Mouse (Mus musculus): ENCODE data around the gene Ttc39a. TPM values are rescaled to one million over a fixed set of nuclear protein-coding genes. Genes with fewer than 3 reads are reported as not detected.
A peak's percentile ranks its signal among the peaks of the same experiment; 100 is the strongest.

The Ttc39a gene
- total and polyA plus RNA-seq, 3 experiments = 0.30 to 0.64 (median 0.32) TPM

DNA sequence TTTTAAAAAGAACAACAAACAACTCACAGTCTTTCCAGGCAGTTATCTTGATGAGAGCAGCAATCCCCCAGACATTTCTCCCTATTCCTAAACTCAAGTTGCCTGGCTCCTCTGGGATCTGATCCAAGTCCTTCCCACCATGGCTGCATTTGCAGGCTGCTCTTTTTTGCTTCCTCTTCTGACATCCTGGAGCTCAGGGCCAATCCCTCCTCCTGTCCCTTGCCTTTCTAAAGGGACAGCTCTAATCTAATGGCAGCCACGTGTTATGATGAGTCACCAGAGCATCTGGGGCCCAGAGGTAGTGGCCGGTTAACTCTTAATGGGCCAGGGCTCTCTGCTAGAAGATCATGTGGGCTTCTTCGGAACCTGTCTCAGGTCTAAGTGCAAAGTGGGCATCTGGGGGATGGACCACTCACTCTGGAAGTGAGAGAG is 353 bp upstream of the Ttc39a start:
- dilution Hi-C loops (cut with MboI; ENCODE audit: extremely low pct_ligation_motif_present, extremely low pct_unique_long_range_greater_than_20kb, low sequenced_read_pairs) = no loop called here
- peaks cover 2% of the 10 kb centered on the region for H3K9me3 ChIP-seq (replicated peaks; ENCODE audit: low read length)
- no peak for DNase-seq (ENCODE audit: extremely low read depth)

DNA sequence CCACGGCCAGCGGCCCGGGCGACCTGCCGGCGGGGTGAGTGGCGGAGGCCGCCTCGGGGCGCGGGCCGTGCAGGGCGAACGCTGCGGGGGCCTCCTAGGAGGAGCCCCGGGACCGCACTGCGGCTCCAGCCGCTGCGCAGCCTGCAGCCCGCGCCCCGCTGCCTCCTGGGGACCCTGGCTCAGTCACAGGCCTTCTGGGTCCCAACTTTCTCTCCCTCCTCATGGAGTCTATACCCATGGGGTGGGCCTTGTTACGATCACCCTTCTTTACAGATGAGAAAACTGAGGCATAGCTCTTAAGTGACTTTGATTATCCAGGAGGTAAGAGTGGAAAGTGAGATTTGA is 725 bp downstream of the Ttc39a start:
- in situ Hi-C loops (cut with MboI; ENCODE audit: low pct_ligation_motif_present, low pct_unique_long_range_greater_than_20kb, low sequenced_read_pairs) = no loop called here
- H3K27ac ChIP-seq (ENCODE audit: insufficient read depth, low read depth) = no peak overlapping the region
- H3K4me1 ChIP-seq (ENCODE audit: control insufficient read depth in 1 of 2, insufficient read depth in 2 of 2) = peaks cover 5 to 43% of the 10 kb centered on the region in 2 experiments
- H3K36me3 ChIP-seq (replicated peaks in 1 of 2; ENCODE audit: control insufficient read depth in 1 of 2, insufficient read depth in 1 of 2, low read length in 1 of 2) = peaks cover 0 to 3% of the 10 kb centered on the region in 2 experiments
- no peak for DNase-seq (ENCODE audit: extremely low read depth)
- TF ChIP-seq ZKSCAN1 (IDR thresholded peaks at IDR 0.05; ENCODE audit: borderline replicate concordance, low read depth, low read length) = no peak
- no peaks in the 10 kb centered on the region for H3K27me3 ChIP-seq (replicated peaks)
- H3K4me3 ChIP-seq (replicated peaks in 1 of 3; ENCODE audit: low read depth in 2 of 3, low read length in 2 of 3, poor library complexity in 1 of 3) = peak overlapping the region in 1 of 3 experiments; percentile 29
- no peaks in the 10 kb centered on the region for H3K79me2 ChIP-seq (replicated peaks; ENCODE audit: control insufficient read depth, extremely low read depth, insufficient read depth, poor library complexity, severe bottlenecking)
- dilution Hi-C loops (cut with MboI; ENCODE audit: extremely low pct_ligation_motif_present, extremely low pct_unique_long_range_greater_than_20kb, low sequenced_read_pairs) = no loop called here
- H3K9me3 ChIP-seq (replicated peaks; ENCODE audit: low read length) = peaks cover 2% of the 10 kb centered on the region
- no peak overlapping the region for H3K9ac ChIP-seq (ENCODE audit: insufficient read depth, low read depth)
- H3K4me2 ChIP-seq (ENCODE audit: insufficient read depth, low read depth, poor library complexity, severe bottlenecking) = no peak overlapping the region

More for the DNA sequence above, 353 bp upstream of the Ttc39a start:
- Histone ChIP-seq H3K4me2 (ENCODE audit: insufficient read depth, low read depth, poor library complexity, severe bottlenecking) (no peak overlapping the region), H3K27me3 (replicated peaks) (no peaks in the 10 kb centered on the region), H3K36me3 (replicated peaks in 1 of 2; ENCODE audit: control insufficient read depth in 1 of 2, insufficient read depth in 1 of 2, low read length in 1 of 2) (peaks cover 0 to 3% of the 10 kb centered on the region in 2 experiments), H3K9ac (ENCODE audit: insufficient read depth, low read depth) (no peak overlapping the region), H3K4me3 (replicated peaks in 1 of 3; ENCODE audit: low read depth in 2 of 3, low read length in 2 of 3, poor library complexity in 1 of 3) (no peak overlapping the region), H3K4me1 (ENCODE audit: control insufficient read depth in 1 of 2, insufficient read depth in 2 of 2) (peaks cover 5 to 35% of the 10 kb centered on the region in 2 experiments), H3K79me2 (replicated peaks; ENCODE audit: control insufficient read depth, extremely low read depth, insufficient read depth, poor library complexity, severe bottlenecking) (no peaks in the 10 kb centered on the region), H3K27ac (ENCODE audit: insufficient read depth, low read depth) (no peak overlapping the region)
- in situ Hi-C loops (cut with MboI; ENCODE audit: low pct_ligation_motif_present, low pct_unique_long_range_greater_than_20kb, low sequenced_read_pairs) = no loop called here
- TF ChIP-seq IRF4 (IDR thresholded peaks at IDR 0.05; ENCODE audit: low read depth, low read length) (0 out of 2 replicates have a peak, but pooled peaks have one; percentile 4), MAX (IDR thresholded peaks at IDR 0.05; ENCODE audit: low read length) (0 out of 2 replicates have a peak, but pooled peaks have one; percentile 17), SIN3A (IDR thresholded peaks at IDR 0.05; ENCODE audit: low read length) (no peak), MXI1 (IDR thresholded peaks at IDR 0.05; ENCODE audit: low read depth, low read length) (no peak), ZKSCAN1 (IDR thresholded peaks at IDR 0.05; ENCODE audit: borderline replicate concordance, low read depth, low read length) (no peak), BHLHE40 (IDR thresholded peaks at IDR 0.05; ENCODE audit: low read depth, low read length) (peak; percentile 47; the same call in 1 of the 2 replicates), E2F4 (IDR thresholded peaks at IDR 0.05; ENCODE audit: insufficient replicate concordance, low read depth, low read length) (no peak), ZMIZ1 (IDR thresholded peaks at IDR 0.05; ENCODE audit: low read depth, low read length) (no peak), CTCF (conservative IDR thresholded peaks at IDR 0.05 in 1 of 2, IDR thresholded peaks at IDR 0.05 in 1 of 2; ENCODE audit: low read depth in 2 of 2, low read length in 2 of 2) (no peak), JUN (IDR thresholded peaks at IDR 0.05; ENCODE audit: insufficient read depth, low read depth, low read length) (no peak), TBP (conservative IDR thresholded peaks at IDR 0.05; ENCODE audit: low read depth, low read length) (no peak), EP300 (IDR thresholded peaks at IDR 0.05; ENCODE audit: low read length) (no peak), MEF2A (IDR thresholded peaks at IDR 0.05; ENCODE audit: borderline replicate concordance, low read depth, low read length) (no peak), UBTF (IDR thresholded peaks at IDR 0.05; ENCODE audit: low read depth, low read length) (no peak), CHD2 (IDR thresholded peaks at IDR 0.05; ENCODE audit: low read length) (no peak), MAZ (IDR thresholded peaks at IDR 0.05; ENCODE audit: low read depth, low read length) (no peak), RCOR1 (conservative IDR thresholded peaks at IDR 0.05; ENCODE audit: low read depth, low read length) (no peak), USF1 (IDR thresholded peaks at IDR 0.05; ENCODE audit: low read depth, low read length) (no peak; the same call in 1 of the 2 replicates), TCF12 (IDR thresholded peaks at IDR 0.05; ENCODE audit: low read depth, low read length) (no peak), GABPA (IDR thresholded peaks at IDR 0.05; ENCODE audit: insufficient replicate concordance, low read depth, low read length) (no peak)

All from CH12.LX (cell line).